Mouse (Mus musculus) intestine, embryonic 15.5 days (tissue): ENCODE results near the gene Kpna1. TPM values are rescaled to one million over a fixed set of nuclear protein-coding genes. Genes with fewer than 3 reads are reported as not detected.

ENCODE experiments used
- ATAC-seq: fragments of 200-750 bp; cut with Nextera tagmentation; 2 replicates; pipeline ENCODE4 v1.8.0; 2017; ENCODE audit warnings: moderate TSS enrichment, moderate library complexity
- H3K27ac ChIP-seq: fragments of 300-500 bp; sonication (generic); 2 replicates; pipeline ENCODE4 v1.5.1; 2015; ENCODE audit warnings: mild to moderate bottlenecking, inconsistent platforms
- H3K27me3 ChIP-seq: fragments of 300-500 bp; sonication (generic); replicated peaks from 2 replicates; pipeline ENCODE4 v1.6.1; 2015; ENCODE audit warnings: inconsistent platforms
- H3K36me3 ChIP-seq: fragments of 300-500 bp; sonication (generic); 2 replicates; pipeline ENCODE4 v1.6.1; 2015; ENCODE audit warnings: inconsistent platforms
- H3K4me1 ChIP-seq: fragments of 300-500 bp; sonication (generic); replicated peaks from 2 replicates; pipeline ENCODE4 v1.6.1; 2015; ENCODE audit warnings: inconsistent platforms
- H3K4me2 ChIP-seq: fragments of 300-500 bp; sonication (generic); replicated peaks from 2 replicates; pipeline ENCODE4 v1.6.1; 2015; ENCODE audit warnings: mild to moderate bottlenecking, inconsistent platforms
- H3K4me3 ChIP-seq: fragments of 300-500 bp; sonication (generic); replicated peaks from 2 replicates; pipeline ENCODE4 v1.5.1; 2015; ENCODE audit warnings: inconsistent platforms
- H3K9ac ChIP-seq: fragments of 300-500 bp; sonication (generic); 2 replicates; pipeline ENCODE4 v1.6.1; 2015; ENCODE audit warnings: inconsistent platforms
- H3K9me3 ChIP-seq: fragments of 300-500 bp; sonication (generic); 2 replicates; pipeline ENCODE4 v1.6.1; 2016; ENCODE audit warnings: inconsistent platforms
- WGBS: fragments of 180-500 bp; shearing (Covaris S2); methylation state at CpG from one replicate; pipeline ENCODE4 v1.1.7; 2015; 5-methylcytosine and 5-hydroxymethylcytosine counted together
- polyA plus RNA-seq: library from polyadenylated mRNA; unstranded; fragments of >200 nt; fragmentation: Nextera tagmentation; extraction: Ambion mirVana; gene quantifications from 2 replicates; pipeline ENCODE4 v1.2.1, GENCODE M21; 2015

Kpna1 gene
- polyA plus RNA-seq, 1 experiment from 2014 or later = 40.2 TPM

GRCm38 (mm10) chr16:35966411-35967115 lies 12.0 kb upstream of the Kpna1 start:
- Histone ChIP-seq H3K27ac (no peak overlapping the region), H3K27me3 (no peaks in the 10 kb centered on the region), H3K4me3 (no peak overlapping the region), H3K9me3 (no peaks in the 10 kb centered on the region), H3K4me1 (no peaks in the 10 kb centered on the region), H3K36me3 (no peaks in the 10 kb centered on the region), H3K9ac (no peak overlapping the region), H3K4me2 (no peak overlapping the region)
- ATAC-seq = no peak
- WGBS = 52% methylated on average over 5 of the region's 5 CpGs

GRCm38 (mm10) chr16:35967319-35967718 lies 11.2 kb upstream of the Kpna1 start:
- Histone ChIP-seq H3K9ac (no peak overlapping the region), H3K36me3 (no peaks in the 10 kb centered on the region), H3K9me3 (no peaks in the 10 kb centered on the region), H3K27ac (no peak overlapping the region), H3K4me1 (no peaks in the 10 kb centered on the region), H3K4me2 (no peak overlapping the region), H3K4me3 (no peak overlapping the region), H3K27me3 (no peaks in the 10 kb centered on the region)
- ATAC-seq = no peak
- WGBS = 85% methylated on average over 4 of the region's 4 CpGs

DNA sequence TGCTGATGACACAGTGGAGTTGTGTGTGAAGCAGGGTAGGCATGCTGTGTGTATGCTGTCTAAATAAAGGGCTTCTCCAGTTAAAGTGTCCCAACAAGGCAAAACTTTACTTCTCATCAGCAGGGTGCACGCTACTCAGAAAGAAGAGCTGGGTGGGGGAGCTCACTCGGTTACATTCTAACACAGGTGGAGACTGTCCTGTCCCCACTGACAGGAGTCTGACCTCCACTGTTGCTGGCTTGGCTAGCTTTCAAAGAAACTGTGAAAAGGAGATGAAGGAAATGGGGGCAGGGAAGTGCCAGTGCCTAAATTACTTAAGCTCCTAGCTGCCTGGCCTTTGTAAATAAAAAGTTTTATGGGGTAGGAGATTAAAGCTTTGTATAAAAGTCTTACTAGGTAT lies 10.4 kb upstream of the Kpna1 start:
- Histone ChIP-seq H3K9ac (no peak overlapping the region), H3K36me3 (no peaks in the 10 kb centered on the region), H3K27me3 (no peaks in the 10 kb centered on the region), H3K27ac (no peak overlapping the region), H3K9me3 (no peaks in the 10 kb centered on the region), H3K4me2 (no peak overlapping the region), H3K4me1 (no peaks in the 10 kb centered on the region), H3K4me3 (no peak overlapping the region)
- ATAC-seq = peak; percentile 60
- 18% methylated on average over 2 of the region's 2 CpGs for WGBS

DNA sequence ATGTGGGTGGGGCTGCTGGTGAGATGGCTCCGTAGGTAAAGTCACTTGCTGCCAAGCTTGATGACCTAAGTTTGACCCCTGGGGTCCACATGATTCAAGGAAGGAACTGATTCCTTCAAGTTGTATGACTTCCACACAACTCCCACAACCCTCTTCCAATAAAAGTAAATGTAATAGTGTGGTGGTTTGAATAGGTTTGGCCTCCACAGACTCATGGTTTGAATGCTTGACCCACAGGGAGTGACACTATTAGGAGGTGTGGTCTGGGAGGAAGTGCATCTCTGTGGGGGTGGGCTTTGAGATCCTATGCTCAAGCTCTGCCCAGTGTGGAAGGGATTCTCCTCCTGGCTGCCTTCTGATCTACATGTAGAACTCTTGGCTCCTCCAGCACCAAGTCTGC lies 4.5 kb upstream of the Kpna1 start:
- H3K4me3 ChIP-seq = no peak overlapping the region
- no peaks in the 10 kb centered on the region for H3K9me3 ChIP-seq
- no peaks in the 10 kb centered on the region for H3K4me1 ChIP-seq
- 41% methylated on average over 1 of the region's 1 CpGs for WGBS
- H3K9ac ChIP-seq = no peak overlapping the region
- no peak overlapping the region for H3K27ac ChIP-seq
- no peaks in the 10 kb centered on the region for H3K27me3 ChIP-seq
- no peak for ATAC-seq
- no peaks in the 10 kb centered on the region for H3K36me3 ChIP-seq
- no peak overlapping the region for H3K4me2 ChIP-seq

DNA sequence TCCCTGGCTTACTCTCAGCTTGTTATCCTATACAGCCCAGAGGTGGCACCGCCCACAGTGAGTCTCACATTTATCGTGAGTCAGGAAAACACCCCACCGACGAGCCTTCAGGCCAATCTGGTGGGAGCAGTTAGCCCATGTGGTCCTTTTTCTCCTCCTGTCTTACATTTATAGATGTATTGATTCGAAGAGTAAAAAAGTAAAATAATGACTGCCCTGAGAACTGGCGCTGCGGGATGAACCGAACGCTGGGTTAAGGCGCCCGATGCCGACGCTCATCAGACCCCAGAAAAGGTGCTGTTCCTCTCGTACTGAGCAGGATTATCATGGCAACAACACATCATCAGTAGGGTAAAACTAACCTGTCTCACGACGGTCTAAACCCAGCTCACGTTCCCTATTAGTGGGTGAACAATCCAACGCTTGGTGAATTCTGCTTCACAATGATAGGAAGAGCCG lies 2.8 kb downstream of the Kpna1 start:
- H3K27ac ChIP-seq = no peak overlapping the region
- no peak overlapping the region for H3K9ac ChIP-seq
- no peaks in the 10 kb centered on the region for H3K36me3 ChIP-seq
- no peak overlapping the region for H3K4me2 ChIP-seq
- H3K4me3 ChIP-seq = no peak overlapping the region
- H3K4me1 ChIP-seq = peaks cover 5% of the 10 kb centered on the region; the same call in 1 of the 2 replicates
- H3K9me3 ChIP-seq = no peaks in the 10 kb centered on the region
- 51% methylated on average over 19 of the region's 19 CpGs for WGBS
- peak; percentile 84 for ATAC-seq
- H3K27me3 ChIP-seq = no peaks in the 10 kb centered on the region

GRCm38 (mm10) chr16:35982506-35982901 lies 4.0 kb downstream of the Kpna1 start:
- H3K27me3 ChIP-seq = no peaks in the 10 kb centered on the region
- peak overlapping the region; percentile 88 for H3K4me3 ChIP-seq
- H3K9me3 ChIP-seq = no peaks in the 10 kb centered on the region
- ATAC-seq = no peak
- H3K36me3 ChIP-seq = no peaks in the 10 kb centered on the region
- H3K4me1 ChIP-seq = peaks cover 5% of the 10 kb centered on the region; the same call in 1 of the 2 replicates
- no peak overlapping the region for H3K27ac ChIP-seq
- H3K9ac ChIP-seq = no peak overlapping the region
- 4% methylated on average over 15 of the region's 15 CpGs for WGBS
- H3K4me2 ChIP-seq = peak overlapping the region; percentile 49

DNA sequence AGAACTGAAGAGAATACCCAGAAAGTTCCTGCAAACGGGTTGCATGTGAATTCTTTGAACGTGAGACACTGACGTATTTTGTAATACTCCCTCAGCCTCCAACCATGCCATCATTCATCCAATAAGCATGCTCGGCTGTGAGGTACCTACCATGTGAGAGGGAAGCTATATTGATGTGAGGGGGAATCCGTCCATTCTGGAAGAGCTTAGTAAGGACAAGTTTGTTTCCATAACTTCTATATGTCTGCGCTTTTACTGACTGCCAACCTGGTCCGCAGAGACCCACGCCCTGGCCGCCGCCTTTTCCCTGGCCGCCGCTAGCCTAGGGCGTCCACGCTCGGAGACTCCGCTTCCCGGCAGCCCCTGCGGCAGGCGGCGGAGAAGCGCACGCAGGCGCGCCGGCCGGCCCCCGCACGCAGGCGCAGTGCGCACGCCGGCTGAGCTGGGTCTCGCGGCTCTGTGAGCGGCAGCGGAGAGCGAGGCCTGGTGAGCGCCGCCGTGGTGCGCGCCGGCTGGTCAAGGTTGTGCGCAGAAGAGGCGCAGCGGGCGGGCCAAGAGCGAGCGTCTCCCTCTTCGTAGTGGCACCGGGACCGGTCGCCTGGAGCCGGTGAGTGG lies 4.5 kb downstream of the Kpna1 start:
- Histone ChIP-seq H3K9me3 (no peaks in the 10 kb centered on the region), H3K4me1 (peaks cover 5% of the 10 kb centered on the region; the same call in 1 of the 2 replicates), H3K4me2 (peak overlapping the region; percentile 49), H3K27me3 (no peaks in the 10 kb centered on the region), H3K4me3 (peak overlapping the region; percentile 88), H3K9ac (peak overlapping the region; percentile 91), H3K36me3 (no peaks in the 10 kb centered on the region), H3K27ac (peak overlapping the region; percentile 99)
- peak; percentile 95 for ATAC-seq
- under 1% methylated on average over 54 of the region's 54 CpGs for WGBS

DNA sequence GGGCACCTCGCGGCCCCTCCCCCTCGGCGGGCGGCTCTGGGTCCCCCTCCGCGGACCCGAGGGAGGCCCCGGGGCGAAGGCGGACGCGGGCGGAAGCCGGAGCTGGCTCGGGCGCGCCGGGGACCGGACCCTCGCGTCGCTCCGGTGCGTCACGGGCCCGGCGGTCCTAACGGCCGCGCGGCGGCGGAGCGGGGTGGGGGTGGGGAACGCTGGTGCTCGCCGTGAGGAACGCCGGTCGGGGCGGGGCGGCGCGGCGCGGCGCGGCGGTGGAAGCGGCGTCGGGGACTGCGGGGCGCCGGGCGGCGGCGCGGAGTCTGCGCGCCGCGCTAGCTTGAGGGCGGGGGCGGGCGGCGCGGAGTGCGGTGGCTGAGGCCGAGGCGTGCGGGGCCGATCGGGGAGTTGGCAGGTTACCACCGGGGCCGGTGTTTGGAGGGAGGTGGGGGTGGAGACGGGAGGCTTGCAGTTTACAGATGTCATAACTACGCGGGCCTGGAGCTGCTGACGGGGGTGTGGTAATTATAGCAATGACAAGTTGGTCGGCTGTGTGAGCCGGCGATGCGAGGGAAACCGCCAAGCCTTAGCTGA lies 5.1 kb downstream of the Kpna1 start:
- H3K4me2 ChIP-seq = peak overlapping the region; percentile 49
- peak overlapping the region; percentile 88 for H3K4me3 ChIP-seq
- peak overlapping the region; percentile 91 for H3K9ac ChIP-seq
- H3K4me1 ChIP-seq = peaks cover 5% of the 10 kb centered on the region; the same call in 1 of the 2 replicates
- peak overlapping the region; percentile 99 for H3K27ac ChIP-seq
- peak; percentile 82 for ATAC-seq
- WGBS = 1% methylated on average over 65 of the region's 86 CpGs
- no peaks in the 10 kb centered on the region for H3K36me3 ChIP-seq
- no peaks in the 10 kb centered on the region for H3K27me3 ChIP-seq
- H3K9me3 ChIP-seq = no peaks in the 10 kb centered on the region

DNA sequence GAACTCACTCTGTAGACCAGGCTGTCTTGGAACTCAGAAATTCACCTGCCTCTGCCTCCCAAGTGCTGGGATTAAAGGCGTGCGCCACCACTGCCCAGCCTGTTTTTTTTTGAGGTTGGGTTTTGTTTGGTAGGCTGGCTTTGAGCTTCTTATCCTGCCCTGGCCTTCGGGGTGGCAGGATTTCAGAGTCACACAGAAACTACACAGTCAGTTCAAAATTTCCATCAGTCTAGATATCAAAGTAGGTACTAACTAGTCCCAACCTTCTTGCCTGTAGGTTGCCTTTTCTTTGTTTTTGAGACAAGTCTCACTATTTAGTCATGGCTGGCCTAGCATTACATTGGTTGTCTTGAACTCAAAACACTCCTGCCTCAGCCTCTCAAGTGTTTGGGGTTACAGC lies 5.9 kb downstream of the Kpna1 start:
- no peak for ATAC-seq
- H3K9me3 ChIP-seq = no peaks in the 10 kb centered on the region
- H3K4me1 ChIP-seq = peaks cover 5% of the 10 kb centered on the region; the same call in 1 of the 2 replicates
- H3K27ac ChIP-seq = no peak overlapping the region
- H3K4me3 ChIP-seq = peak overlapping the region; percentile 88
- H3K27me3 ChIP-seq = no peaks in the 10 kb centered on the region
- peak overlapping the region; percentile 49 for H3K4me2 ChIP-seq
- H3K9ac ChIP-seq = no peak overlapping the region
- 60% methylated on average over 3 of the region's 3 CpGs for WGBS
- no peaks in the 10 kb centered on the region for H3K36me3 ChIP-seq

DNA sequence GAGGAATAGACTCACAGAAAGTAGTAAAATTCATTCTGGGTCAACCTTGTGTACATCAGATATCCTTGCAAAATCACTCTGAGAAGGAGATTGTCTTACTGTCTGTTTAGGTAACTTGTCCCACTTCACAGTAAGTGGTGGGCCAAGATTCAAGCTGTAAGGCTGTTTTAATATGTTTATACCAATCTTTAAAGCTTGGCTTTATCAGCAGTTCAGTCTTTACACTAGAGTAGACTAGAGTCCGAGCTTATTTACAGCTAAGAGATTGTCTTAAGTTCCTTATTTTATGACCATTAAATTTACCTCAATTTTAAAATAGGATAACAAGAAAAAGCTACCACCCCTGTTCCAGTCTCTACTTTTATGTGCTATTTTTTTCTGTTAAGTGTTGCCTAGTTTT lies 9.4 kb downstream of the Kpna1 start:
- Histone ChIP-seq H3K9me3 (no peaks in the 10 kb centered on the region), H3K27ac (no peak overlapping the region), H3K4me2 (no peak overlapping the region), H3K36me3 (no peaks in the 10 kb centered on the region), H3K4me1 (peaks cover 5% of the 10 kb centered on the region; the same call in 1 of the 2 replicates), H3K27me3 (no peaks in the 10 kb centered on the region), H3K9ac (no peak overlapping the region), H3K4me3 (no peak overlapping the region)
- no peak for ATAC-seq
- WGBS = 63% methylated on average over 1 of the region's 1 CpGs

- H3K27ac ChIP-seq = no peak overlapping the region
- H3K9ac ChIP-seq = no peak overlapping the region
- no peak overlapping the region for H3K4me3 ChIP-seq
- H3K36me3 ChIP-seq = no peaks in the 10 kb centered on the region
- no peaks in the 10 kb centered on the region for H3K4me1 ChIP-seq
- whole genome bisulfite sequencing = 68% methylated on average over 1 of the region's 1 CpGs
- H3K4me2 ChIP-seq = no peak overlapping the region
- no peak for ATAC-seq
- H3K9me3 ChIP-seq = no peaks in the 10 kb centered on the region
- H3K27me3 ChIP-seq = no peaks in the 10 kb centered on the region
Observed at GRCm38 (mm10) chr16:35992391-35992790, 13.8 kb downstream of the Kpna1 start.

- Histone ChIP-seq H3K9me3 (no peaks in the 10 kb centered on the region), H3K4me2 (no peak overlapping the region), H3K9ac (no peak overlapping the region), H3K4me3 (no peak overlapping the region), H3K27ac (no peak overlapping the region), H3K27me3 (no peaks in the 10 kb centered on the region), H3K36me3 (no peaks in the 10 kb centered on the region), H3K4me1 (no peaks in the 10 kb centered on the region)
- no peak for ATAC-seq
- 88% methylated on average over 3 of the region's 3 CpGs for WGBS
Observed at GRCm38 (mm10) chr16:35993316-35993715, 14.8 kb downstream of the Kpna1 start.
